Mouse (Mus musculus): ENCODE measurements around the gene Wwc2.

Wwc2 gene

DNA sequence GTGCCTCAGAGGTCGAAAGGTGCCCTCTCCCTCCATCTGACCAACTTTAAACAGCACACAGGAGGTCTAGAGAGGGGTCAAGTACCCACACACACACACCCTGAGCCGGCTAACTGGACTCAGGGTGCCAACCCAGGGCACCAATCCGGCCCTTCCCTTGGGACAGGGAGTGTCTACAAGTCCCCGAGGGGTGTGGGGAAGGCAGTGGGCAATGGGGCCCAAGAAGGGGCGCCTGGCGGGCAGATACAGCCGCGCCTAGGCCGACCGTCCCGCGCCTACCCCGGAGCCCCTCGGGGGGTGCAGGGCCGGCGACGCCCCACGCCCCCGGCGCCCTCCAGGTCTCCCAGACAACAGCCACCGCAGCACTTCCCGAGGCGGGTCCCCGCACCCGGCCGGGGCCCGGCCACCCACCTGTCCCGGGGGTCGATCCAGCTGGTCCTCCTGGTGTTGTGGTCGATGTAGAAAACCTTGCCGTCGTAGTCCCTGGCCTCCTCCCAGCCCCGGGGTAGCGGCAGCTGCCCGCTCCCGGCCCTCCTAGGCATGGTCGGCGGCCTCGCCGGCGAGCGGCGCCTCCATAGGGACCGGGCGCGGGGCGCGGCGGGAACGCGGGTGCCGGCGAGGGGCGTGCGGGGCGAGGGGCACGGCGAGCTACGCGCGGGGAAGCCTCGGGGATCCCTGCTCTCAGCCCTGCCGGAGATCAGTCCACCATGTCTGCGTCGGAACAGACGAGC lies 904 bp downstream of the Wwc2 start:
- DNase-seq (ENCODE audit: low spot score), result no peak

DNA sequence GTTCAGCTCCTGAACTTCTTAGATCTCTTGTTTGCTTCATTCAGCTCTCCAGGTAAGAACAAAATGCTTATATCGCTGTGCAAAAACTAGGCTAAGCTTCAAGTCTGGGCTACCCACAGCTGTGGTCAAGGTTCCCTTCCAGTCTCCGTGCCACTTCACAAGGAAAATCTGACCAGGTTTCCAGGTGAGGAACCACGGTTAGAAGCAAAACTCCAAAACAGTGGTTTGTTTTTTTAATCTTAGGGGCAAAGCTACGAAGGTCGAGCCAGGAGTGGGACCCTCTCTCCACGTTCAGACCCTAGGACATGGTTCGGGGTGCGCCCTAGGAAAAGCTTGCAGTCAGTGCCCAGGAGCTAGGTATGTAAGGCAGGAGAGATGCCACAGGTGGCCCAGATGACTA lies 1.5 kb downstream of the Wwc2 start:
- no peak for DNase-seq (ENCODE audit: low spot score)

DNA sequence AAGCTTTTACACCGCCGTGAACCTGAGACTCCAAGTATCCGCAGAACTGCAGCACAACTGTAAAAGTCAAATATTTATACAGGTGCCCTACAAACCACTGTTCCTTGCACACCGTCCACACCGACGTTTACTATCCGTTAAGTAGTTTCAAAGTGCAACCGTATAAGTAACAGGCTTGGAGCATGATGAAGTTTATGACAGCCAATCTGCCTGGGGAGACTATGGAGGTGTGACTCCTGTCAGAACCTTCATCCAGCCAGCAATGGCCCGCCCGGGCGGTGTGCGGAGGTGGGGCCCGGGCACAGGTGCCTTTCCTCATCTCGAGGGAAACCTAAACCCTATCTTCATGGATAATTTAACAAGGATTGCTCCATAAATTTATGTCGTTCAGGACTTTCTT lies 2.6 kb downstream of the Wwc2 start:
- DNase-seq (ENCODE audit: low spot score), result no peak

DNA sequence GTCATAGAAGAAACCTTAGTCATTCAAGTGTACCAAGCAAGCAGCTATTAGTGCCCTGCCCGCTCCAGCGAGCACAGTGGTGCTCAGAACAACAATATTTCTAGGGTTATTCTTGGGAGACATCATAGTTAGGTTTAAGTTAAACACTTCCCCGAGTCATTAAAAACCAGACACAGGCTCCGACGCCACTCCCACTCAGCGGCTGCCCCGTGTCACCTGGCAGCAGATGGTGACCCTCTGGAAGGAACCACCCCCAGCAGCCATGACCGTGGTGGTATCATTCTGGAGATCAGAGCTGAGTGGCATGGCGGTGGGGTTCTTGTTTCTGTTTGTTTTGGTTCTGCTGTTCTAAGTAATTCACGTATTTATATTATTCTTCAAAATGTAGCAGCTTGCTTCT lies 5.1 kb downstream of the Wwc2 start:
- no peak for DNase-seq (ENCODE audit: low spot score)

DNA sequence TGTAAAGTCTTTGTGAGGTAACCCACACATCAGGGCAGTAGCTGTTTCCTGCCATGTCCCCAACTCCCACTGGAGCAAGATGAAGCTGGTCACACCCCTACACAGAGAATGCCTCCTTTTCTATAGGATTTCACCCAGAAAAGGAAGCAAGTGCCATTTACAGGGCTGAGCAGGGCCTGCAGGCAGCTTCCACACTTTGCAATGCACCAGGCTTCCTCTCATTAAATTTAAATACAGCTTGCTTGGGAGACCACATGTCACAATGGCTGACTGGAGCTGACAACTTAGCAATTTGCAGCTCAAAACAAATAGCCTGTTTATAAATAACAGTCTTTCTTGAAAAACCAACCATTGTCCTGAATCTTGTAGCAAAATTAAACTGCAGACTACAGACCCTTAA lies 5.5 kb downstream of the Wwc2 start:
- DNase-seq (ENCODE audit: low spot score), result no peak

DNA sequence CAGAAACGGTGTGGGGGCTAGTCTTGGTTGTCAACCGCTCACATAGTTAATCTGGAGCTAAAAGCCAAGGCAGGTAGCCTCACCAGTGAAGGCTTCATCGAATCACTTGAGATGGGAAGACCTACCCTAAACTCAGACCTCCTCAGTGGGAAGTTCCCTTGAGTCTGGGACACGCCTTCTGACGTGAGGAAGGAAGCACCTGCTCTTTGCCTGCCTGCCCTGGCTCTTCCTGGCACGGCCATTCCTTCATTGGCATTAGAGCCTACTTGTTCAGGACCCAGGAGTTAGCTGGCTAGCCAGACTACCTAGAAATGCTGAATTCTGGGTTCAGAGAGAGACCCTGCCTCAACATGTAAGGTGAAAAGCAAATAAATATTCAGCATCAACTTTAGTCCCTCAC lies 9.6 kb downstream of the Wwc2 start:
- no peak for DNase-seq (ENCODE audit: low spot score)

DNA sequence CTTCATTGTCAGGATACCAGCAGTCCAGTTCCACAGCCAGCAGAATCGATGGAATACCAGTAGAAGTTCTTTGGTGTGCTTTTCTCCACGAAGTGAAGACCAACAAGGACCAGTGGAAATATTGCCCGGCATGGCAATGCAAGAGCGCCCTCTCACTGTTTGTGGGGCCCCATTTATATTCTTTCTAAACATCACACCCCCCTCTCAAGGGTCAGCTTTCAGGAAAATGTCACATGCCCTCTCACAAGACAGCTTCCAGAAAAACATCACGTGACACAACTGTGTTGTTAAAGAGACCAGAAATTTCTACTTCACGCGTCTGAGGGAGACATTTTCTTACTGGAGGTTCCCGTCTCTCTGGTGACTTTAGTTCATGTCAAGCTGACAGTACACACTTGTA lies 10.8 kb downstream of the Wwc2 start:
- no peak for DNase-seq (ENCODE audit: low spot score)

DNA sequence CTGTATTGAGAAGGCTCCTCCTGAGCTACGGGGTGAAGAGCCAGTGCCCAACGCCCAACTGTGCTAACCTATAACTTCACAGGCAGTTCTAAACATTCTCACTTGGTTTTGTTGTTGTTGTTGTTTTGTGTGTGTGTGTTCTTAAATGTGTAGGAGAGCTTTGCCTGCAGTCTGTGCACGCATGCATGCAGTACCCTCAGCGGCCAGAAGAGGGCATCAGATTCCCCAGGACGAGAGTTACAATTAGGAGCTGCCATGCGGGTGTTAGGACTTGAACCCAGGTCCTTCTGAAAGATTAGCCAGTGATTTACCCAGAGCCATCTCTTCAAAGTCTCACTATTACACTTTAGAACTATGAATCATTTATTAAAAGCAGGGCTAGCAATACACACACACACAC lies 12.0 kb downstream of the Wwc2 start:
- DNase-seq (ENCODE audit: low spot score), result no peak

DNA sequence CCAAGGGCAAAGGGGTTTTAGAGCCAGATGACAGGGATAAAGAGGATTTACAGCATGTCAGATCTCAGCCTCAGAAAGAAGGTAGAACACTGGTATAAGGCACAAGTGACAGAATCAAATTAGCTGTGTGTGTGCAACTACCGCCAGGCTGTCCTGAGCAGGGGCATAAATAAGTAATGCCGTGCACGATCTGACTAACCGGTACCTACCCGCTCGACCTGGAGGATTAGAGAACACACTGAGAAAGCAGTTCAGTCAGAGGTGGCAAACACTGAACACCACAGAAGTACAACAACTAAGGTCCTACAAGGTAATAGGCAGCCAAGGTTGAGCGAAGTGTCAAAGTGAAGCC lies 15.8 kb downstream of the Wwc2 start:
- no peak for DNase-seq (ENCODE audit: low spot score)

DNA sequence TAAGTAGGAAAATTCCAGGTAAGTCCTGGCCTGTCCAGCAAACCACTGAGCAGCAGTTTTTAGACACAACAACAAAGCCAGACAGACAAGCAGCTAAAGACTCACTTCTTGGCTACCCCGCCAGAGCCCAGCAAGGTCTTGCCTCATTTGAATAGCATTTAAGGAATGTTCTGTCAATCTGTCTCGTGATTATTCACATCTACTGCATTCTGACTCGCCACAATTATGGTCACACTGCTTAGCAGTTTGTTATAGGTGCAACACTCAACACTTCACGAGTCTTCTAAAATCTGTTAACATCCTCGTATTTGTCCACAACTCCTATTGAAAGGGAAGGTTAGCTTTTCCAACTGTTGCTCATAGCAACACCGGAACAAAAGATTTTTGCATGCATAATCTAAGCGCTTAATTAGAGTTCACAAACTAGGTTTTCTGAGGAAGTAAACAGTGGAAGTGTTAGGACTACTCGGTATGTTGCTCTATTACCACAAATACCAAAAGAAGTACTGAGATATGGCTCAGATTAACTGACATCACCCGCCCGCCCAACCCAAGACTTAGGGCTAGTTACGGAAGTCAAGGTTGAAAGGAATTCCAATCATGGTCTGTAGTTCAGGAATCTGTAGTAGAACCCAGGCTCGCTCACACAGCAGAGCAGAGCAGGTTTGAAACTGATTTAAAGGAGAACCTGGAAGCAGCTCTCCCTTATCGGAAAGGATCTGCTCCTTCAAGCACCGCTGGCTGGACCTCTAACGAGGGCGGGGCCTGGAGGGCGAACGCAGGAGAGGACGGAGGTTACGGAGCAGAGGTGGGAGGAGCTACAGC lies 16.4 kb downstream of the Wwc2 start:
- no peak for DNase-seq (ENCODE audit: low spot score)

DNA sequence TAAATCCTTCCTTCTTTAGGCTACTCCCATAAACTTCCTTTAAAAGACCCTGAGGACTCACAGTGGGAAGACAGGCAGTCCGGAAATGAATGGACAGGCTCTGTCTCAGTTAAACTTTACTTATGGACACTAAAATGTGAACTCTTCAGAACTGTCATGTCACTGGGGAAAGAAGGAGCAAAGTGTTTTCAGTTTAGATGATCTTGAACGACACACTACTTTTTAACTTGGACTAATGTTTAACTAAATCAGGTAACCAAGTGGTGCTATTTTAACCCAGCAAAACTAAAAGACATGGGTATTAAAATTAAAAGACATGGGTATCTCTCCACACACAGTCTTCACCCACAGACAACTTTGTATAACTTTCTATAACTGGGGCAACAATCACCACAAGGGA lies 19.6 kb downstream of the Wwc2 start:
- DNase-seq (ENCODE audit: low spot score), result no peak

DNA sequence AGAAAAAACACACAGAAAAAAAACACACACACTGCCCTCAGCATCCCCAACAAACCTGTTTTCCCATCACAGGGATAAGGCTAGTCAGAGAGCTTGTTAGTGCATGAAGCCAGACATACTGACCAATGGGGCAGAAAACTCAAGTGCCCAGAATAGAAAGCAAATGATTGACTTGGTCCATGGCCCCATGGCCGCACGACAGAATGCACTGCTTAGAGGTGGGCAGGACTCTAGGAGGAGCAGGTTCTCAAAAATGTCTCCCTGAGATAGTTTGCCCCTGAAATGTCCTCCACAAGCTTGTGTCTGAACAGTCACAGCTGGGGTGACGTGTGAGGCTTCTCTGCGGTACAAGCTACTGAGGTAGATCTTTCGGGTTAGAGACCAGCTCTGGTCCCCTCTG lies 20.1 kb downstream of the Wwc2 start:
- no peak for DNase-seq (ENCODE audit: low spot score)

DNA sequence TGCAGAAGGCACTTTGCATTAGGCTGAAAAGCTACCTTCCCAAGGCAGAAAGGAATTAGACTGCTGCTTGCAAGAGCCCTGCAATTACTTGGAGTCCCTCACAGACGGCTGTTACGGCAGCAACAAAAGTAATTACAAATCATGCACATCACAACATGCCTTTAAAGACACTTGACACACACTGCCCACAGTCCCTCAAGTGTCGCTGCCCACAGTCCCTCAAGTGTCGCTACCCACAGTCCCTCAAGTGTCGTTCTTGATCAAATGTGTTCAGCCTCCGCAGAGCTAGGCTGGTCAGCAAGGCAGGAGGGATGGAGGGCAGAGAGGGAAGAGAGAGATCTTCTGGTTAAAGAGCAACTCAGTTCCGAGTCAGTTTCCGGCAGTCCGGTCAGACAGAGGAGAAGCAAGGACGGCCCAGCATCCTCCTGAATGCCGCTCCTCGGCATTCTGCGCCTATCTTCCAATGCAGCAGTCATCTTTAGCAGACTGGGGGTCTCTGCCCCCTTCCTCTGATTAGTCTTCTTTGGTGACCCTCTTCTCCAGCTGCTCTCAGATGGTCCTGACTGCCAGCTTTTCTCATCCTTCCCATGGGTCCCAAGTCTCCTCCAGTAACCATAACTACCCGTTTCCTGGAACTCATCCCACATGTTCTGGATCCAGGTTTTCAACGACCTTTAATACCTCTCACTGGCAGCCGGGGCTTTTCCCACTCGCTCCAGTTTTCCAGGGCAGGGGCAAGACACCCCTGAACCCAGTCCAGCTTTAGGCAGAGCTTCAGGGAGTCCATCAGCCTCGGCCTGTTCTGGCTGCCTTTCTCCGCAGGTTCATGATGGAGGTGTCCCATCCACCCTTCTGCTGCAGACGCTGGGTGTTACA lies 23.4 kb downstream of the Wwc2 start:
- DNase-seq (ENCODE audit: low spot score), result no peak

DNA sequence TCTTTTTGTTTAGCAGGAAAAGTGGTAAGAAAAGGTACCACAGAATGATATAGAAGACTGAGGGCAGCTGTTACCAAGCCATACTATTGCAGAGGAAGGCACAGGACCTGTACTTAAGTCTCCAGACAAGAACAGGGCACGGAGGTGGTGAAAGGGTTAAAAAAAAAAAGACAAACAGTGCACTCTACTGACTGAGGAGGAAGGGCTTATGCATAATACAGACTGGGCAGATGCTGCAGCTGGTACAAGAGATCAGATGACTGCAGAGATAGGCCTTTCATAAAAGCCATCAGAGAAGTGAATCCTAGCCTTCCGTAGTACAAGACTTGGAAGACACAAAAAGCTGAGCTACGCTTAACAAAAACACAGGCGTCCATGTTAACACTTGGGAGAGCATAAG lies 28.2 kb downstream of the Wwc2 start:
- no peak for DNase-seq (ENCODE audit: low spot score)

DNA sequence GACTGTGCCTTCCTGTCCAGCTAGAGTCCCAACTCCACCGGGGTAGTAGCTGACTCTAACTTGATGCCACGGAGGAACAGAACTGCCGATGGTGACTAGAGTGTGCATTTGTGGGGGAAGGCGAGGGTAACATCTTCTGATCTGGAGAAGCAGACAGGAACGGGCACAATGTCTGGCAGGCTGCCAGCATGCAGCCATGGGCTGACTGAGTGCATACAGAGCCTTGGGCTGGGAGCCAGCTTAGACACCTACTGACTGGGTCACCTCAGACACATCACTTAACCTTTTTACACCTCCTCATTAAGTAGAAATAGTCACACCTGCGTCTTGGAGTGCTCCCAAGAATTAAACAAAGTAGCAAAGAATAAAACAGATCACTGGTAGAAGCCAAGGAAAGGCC lies 28.7 kb downstream of the Wwc2 start:
- DNase-seq (ENCODE audit: low spot score), result peak; percentile 27

DNA sequence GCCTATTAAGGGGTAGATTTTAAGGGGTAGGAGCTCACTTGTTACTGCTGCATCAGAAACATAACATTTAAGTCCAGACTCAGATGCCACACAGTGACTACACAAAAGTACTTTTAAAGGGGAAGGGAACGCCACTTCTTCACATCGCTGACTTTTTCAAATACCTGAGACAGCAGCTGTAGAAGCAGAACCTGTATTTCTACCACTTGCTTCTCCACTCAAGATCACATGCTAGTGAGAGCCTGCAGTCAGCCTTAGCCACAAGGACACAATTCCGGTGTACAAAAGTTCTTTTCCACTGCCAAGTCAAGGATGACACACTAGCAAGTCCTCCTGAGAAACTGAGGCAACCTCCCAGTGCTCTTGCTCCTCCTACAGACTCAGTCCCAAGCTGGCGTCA lies 33.2 kb downstream of the Wwc2 start:
- no peak for DNase-seq (ENCODE audit: low spot score)

DNA sequence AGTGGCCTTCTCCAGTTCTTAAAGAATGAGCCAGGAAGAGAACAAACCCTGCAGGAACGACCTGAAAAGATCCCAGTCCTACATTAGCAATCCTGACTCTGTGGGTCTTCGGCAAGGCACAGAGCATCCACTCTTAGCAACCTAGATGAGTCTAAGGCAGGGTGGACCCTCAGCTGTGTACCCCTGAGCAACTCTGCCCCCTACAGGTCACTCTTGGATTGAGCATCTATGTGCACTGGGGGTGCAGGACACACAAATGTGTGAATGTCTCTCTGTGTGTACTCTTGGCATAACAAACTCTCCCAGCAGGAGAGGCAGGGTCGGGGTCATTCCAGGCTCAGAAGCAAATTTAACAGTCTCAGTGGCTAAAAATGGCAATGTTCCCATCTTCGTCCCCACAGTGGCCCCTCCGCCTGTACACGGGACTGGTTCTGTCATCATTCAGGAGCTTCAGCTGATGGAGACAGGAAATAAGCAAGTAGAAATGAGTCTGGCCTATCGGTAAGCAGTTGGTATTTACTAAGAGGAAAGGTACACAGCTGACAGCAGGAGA lies 39.3 kb downstream of the Wwc2 start:
- no peak for DNase-seq (ENCODE audit: low spot score)

DNA sequence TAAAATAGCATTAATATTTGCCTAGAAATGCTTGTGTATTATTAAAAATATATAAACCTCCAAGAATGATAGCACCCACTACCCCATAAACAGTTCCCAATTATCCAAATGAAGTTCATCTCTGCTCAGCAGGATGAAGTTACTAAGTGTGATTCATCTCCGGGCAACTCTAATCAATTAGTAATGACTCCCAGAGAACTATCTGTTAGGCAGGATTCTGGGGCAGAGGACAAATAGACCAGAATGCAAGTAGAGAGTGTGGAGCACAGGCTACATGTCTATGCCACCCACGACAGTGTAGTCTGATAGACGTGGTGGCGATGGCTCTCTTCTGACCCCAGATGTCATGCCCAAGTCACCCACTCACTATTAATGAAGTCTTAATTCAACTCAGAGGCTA lies 41.9 kb downstream of the Wwc2 start:
- DNase-seq (ENCODE audit: low spot score), result no peak

DNA sequence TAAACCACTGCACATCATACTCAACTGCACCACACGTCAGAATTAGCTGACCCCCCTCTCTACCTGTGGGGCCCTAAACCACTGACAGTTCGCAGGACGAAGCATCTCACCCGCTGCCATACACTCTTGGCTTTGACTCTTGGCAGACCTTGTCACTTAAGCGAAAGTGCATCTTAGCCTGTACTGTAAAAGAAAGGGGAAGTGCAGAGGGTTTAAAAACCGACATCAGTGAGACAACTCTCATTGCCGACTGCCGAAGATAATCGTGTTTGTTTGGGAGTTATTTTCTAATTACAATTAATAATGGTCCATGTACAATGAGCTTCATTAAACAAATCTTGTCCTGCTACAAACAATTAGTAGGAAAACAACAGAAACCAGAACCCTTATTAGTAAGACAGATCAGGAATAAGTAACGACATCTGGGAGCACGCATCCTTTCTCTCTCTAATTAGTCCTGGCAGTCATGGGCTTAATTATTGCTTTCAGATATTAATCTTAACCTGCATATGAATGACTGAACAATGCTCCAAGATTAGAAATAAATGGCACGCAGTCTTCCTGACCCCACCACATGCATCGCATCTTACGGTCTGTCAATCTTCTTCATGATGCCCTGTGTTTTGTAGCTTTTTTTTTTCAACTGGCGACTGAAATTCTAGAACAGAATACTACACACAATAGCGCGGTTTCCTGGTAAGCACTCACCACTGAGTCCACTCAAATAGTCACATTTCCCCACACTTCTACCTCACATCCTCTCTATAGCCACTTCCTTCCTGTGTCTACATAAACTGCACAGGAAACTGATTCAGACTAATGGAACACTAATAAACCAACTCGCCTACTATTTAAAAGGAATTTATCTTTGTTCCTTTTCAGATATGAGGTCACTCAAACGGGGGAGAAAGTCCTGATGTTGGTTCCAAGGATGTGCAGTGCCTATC lies 42.8 kb downstream of the Wwc2 start:
- DNase-seq (ENCODE audit: low spot score), result no peak

DNA sequence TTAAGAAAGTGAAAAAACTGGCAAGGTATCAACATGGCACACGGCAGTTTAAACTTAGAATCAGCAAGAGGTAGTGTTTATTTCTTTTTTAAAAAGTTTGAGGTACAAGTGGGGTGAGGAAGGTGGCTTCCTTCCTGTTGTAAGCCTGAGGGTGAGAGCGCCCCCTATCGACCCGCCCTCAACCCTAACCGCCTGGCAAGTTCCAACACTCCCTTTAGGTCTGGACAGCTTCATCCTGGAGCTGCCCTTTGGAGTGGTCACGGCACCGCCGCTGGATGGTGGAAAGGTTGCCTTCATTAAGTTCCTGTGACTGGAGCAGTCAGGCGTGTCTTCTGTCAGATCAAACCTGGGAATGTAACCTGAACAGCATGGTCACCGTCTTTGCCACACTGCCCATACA lies 47.7 kb downstream of the Wwc2 start:
- DNase-seq (ENCODE audit: low spot score), result no peak

DNA sequence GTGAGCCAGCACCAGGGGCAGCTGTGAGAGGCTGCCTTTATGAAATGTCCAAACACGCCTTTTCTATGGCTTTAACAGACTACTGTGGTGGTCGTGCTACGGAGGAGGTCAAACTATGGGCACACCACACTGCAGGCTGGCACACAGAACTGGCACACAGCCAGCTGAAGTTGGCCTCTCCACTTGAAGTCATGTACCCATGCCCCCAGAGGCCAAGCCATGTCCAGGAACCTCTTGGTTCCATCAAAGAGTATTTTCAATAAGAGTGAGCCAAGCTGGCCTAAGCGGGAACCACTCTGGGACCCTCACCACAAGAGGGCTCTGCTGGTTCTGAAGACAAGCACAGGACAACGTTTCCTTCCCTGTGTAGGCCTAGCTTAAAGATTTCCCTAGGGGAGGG lies 49.7 kb downstream of the Wwc2 start:
- no peak for DNase-seq (ENCODE audit: low spot score)
